35 mouse cellular contexts compared by ENCODE assay signal in the genomic region with DNA sequence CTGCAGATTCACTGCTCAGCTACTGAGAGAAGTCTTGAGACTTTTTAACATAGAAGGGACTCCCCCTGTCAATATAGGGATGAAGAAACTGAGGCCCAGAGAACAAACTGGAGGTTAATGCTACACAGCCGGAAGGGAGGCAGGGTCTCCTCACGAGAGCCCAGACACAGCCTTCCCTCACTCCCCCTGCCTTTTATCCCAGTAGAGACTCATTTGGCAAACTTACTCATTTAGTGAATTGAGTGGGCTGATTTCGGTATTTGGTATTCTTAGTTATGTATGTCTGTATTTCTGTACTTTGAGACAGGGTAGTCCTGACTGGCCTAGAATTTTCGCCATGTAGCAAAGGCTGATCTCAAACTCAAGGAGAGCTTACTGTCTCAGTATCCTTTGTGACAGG. TPM values are rescaled to one million over a fixed set of nuclear protein-coding genes. Genes with fewer than 3 reads are reported as not detected.
"Had no signal": no experiment of that assay in that cellular context is flagged by ENCODE, and none has a peak within 500 bp of the region (broad histone marks: within the 10 kb centered on the region; RNA-seq: fewer than 3 reads in every experiment).

No protein-coding gene starts in this region.

- H3K27ac ChIP-seq: heart, embryonic 10.5 days; hindbrain, embryonic 10.5 days; hindbrain, embryonic 12.5 days; hindbrain, embryonic 14.5 days; intestine, embryonic 15.5 days; layer of hippocampus, adult 2 months; left cerebral cortex, adult 2 months; limb, embryonic 10.5 days; limb, embryonic 12.5 days; liver, embryonic 12.5 days; liver, embryonic 14.5 days had no signal

- H3K9ac ChIP-seq: heart, embryonic 12.5 days; hindbrain, embryonic 12.5 days; hindbrain, embryonic 14.5 days; intestine, embryonic 15.5 days; limb, embryonic 12.5 days; liver, embryonic 12.5 days; liver, embryonic 14.5 days had no signal

- H3K4me3 ChIP-seq: heart, embryonic 10.5 days; heart, embryonic 12.5 days; hindbrain, embryonic 10.5 days; hindbrain, embryonic 12.5 days; intestine, embryonic 15.5 days; layer of hippocampus, adult 2 months; left cerebral cortex, adult 2 months; limb, embryonic 10.5 days; limb, embryonic 12.5 days; liver, embryonic 12.5 days had no signal

- H3K27me3 ChIP-seq: heart, embryonic 12.5 days; hindbrain, embryonic 12.5 days; intestine, embryonic 15.5 days; limb, embryonic 12.5 days; liver, embryonic 12.5 days had no signal

- DNase-seq: gastrocnemius, postnatal 14 days; gastrocnemius, postnatal 36 days; heart, adult 11 months; heart, postnatal 10 days; heart, postnatal 4 days; kidney, adult 18-20 months; kidney, adult 8-10 months; kidney, postnatal 10 days; kidney, postnatal 25 days; kidney, postnatal 4 days had no signal

- ATAC-seq: hindbrain, embryonic 16.5 days; intestine, embryonic 15.5 days; intestine, postnatal 0 days; liver, embryonic 12.5 days had no signal

- H3K4me1 ChIP-seq: hindbrain, embryonic 10.5 days; hindbrain, embryonic 12.5 days; intestine, embryonic 15.5 days; limb, embryonic 10.5 days; limb, embryonic 12.5 days had no signal

- H3K36me3 ChIP-seq: heart, embryonic 10.5 days; heart, embryonic 12.5 days; hindbrain, embryonic 10.5 days; hindbrain, embryonic 12.5 days; intestine, embryonic 15.5 days; limb, embryonic 10.5 days; limb, embryonic 12.5 days; liver, embryonic 12.5 days had no signal

RNA-seq across cellular contexts. Expression of gene Cpb2, which starts 51.4 kb away (rescaled TPM):
- total RNA-seq: gastrocnemius, adult 18-20 months; gastrocnemius, adult 8-10 months; gastrocnemius, postnatal 14 days; gastrocnemius, postnatal 36 days; heart, adult 8-10 months; heart, postnatal 10 days; heart, postnatal 25 days; heart, postnatal 4 days; layer of hippocampus, adult 2 months; layer of hippocampus, postnatal 10 days; layer of hippocampus, postnatal 25 days; left cerebral cortex, adult 2 months; left cerebral cortex, postnatal 14 days; left cerebral cortex, postnatal 36 days had no signal
- polyA plus RNA-seq: gonadal fat pad, adult 2 months; heart, embryonic 14.5 days; hindbrain, embryonic 10.5 days; hindbrain, embryonic 12.5 days; hindbrain, embryonic 16.5 days; limb, embryonic 10.5 days; limb, embryonic 12.5 days; limb, embryonic 14.5 days had no signal
